Mouse (Mus musculus) G1E (cell line): ENCODE data around the gene Scfd2. TPM values are rescaled to one million over a fixed set of nuclear protein-coding genes. Genes with fewer than 3 reads are reported as not detected.

Source experiments
- ATAC-seq: 2 replicates; pipeline ENCODE4 v1.8.0; 2016; ENCODE audit warnings: mild to moderate bottlenecking; ENCODE audit not compliant: insufficient number of reproducible peaks, poor library complexity, low FRiP score, severe bottlenecking; ENCODE audit errors: extremely low read depth
- DNase-seq: peaks from one replicate; pipeline ENCODE4 v3.0.0; 2012; ENCODE audit warnings: low spot score
- H3K27me3 ChIP-seq: 2 replicates; pipeline ENCODE4 v1.6.1; 2012; ENCODE audit warnings: mild to moderate bottlenecking, low read length, inconsistent platforms; ENCODE audit not compliant: insufficient read depth
- H3K36me3 ChIP-seq: replicated peaks from 2 replicates; pipeline ENCODE3; 2012; ENCODE audit warnings: mild to moderate bottlenecking, inconsistent platforms
- H3K4me1 ChIP-seq: 2 replicates; pipeline ENCODE4 v1.6.1; 2012; ENCODE audit warnings: low read depth, low read length, inconsistent platforms, mixed read lengths; ENCODE audit not compliant: insufficient read depth
- H3K4me3 ChIP-seq: 2 replicates; pipeline ENCODE4 v1.5.1; 2012; ENCODE audit warnings: low read depth, mild to moderate bottlenecking, inconsistent platforms, low read length, moderate library complexity, mixed read lengths
- H3K9me3 ChIP-seq: replicated peaks from 2 replicates; pipeline ENCODE4 v1.6.1; 2012; ENCODE audit warnings: inconsistent platforms
- CTCF ChIP-seq: IDR thresholded peaks from 2 replicates; pipeline ENCODE4 v1.5.1; 2012; ENCODE audit warnings: low read depth, low read length, inconsistent platforms, mixed read lengths
- GATA1 ChIP-seq: IDR thresholded peaks from 2 replicates; pipeline ENCODE4 v1.6.1; 2012; ENCODE audit warnings: borderline replicate concordance, low read length, inconsistent platforms, mixed read lengths
- GATA2 ChIP-seq: IDR thresholded peaks from 2 replicates; pipeline ENCODE4 v1.6.1; 2012; ENCODE audit warnings: low read depth, low read length, inconsistent platforms, borderline replicate concordance
- POLR2AphosphoS5 ChIP-seq: IDR thresholded peaks from 2 replicates; pipeline ENCODE4 v1.6.1; 2012; ENCODE audit warnings: low read depth, low read length, inconsistent platforms; ENCODE audit not compliant: insufficient replicate concordance
- TAL1 ChIP-seq: conservative IDR thresholded peaks from 2 replicates; pipeline ENCODE4 v1.6.1; 2012; ENCODE audit warnings: low read depth, low read length, inconsistent platforms, mixed read lengths
- polyA plus RNA-seq: library from polyadenylated mRNA; stranded (reverse); fragments of >175 nt; gene quantifications from 2 replicates; pipeline ENCODE4 v1.2.3, GENCODE M21; 2012
- total RNA-seq, 2 experiments: library from RNA; stranded (forward) in 1 of 2; stranded (reverse) in 1 of 2; fragments of 200-1000 nt in 1 of 2; fragments of >200 nt in 1 of 2; fragmentation: Nextera tagmentation in 1 of 2; gene quantifications; 2 replicates each; pipeline ENCODE4 v1.2.3; 2014 to 2017

The Scfd2 gene
- total and polyA plus RNA-seq, 3 experiments = 5.1 to 12.3 (median 8.9) TPM

- Histone ChIP-seq H3K9me3 (no peaks in the 10 kb centered on the region), H3K27me3 (peaks cover 34% of the 10 kb centered on the region), H3K4me1 (peaks cover 3% of the 10 kb centered on the region; the same call in 1 of the 2 replicates), H3K4me3 (no peak overlapping the region), H3K36me3 (no peaks in the 10 kb centered on the region)
- TF ChIP-seq TAL1 = no peak
- TF ChIP-seq GATA2 = no peak
- TF ChIP-seq POLR2AphosphoS5 = no peak
- TF ChIP-seq CTCF = no peak
- TF ChIP-seq GATA1 = no peak
- ATAC-seq (no peak), DNase-seq (no peak)
Observed at GRCm38 (mm10) chr5:74164547-74164946, 367.0 kb downstream of the Scfd2 start.

- Histone ChIP-seq H3K4me3 (no peak overlapping the region), H3K27me3 (peaks cover 25% of the 10 kb centered on the region), H3K4me1 (peaks cover 3% of the 10 kb centered on the region; the same call in 1 of the 2 replicates), H3K36me3 (no peaks in the 10 kb centered on the region), H3K9me3 (no peaks in the 10 kb centered on the region)
- TF ChIP-seq POLR2AphosphoS5 (no peak), GATA2 (no peak), CTCF (no peak), TAL1 (no peak), GATA1 (no peak)
- no peak for ATAC-seq
- no peak for DNase-seq
Observed at GRCm38 (mm10) chr5:74163141-74163540, 368.4 kb downstream of the Scfd2 start.

- no peaks in the 10 kb centered on the region for H3K36me3 ChIP-seq
- TF ChIP-seq GATA1 (no peak), TAL1 (no peak), GATA2 (no peak), CTCF (no peak), POLR2AphosphoS5 (no peak)
- no peaks in the 10 kb centered on the region for H3K9me3 ChIP-seq
- peaks cover 3% of the 10 kb centered on the region; the same call in 1 of the 2 replicates for H3K4me1 ChIP-seq
- no peak overlapping the region for H3K4me3 ChIP-seq
- ATAC-seq = no peak
- DNase-seq = no peak
- peaks cover 22% of the 10 kb centered on the region for H3K27me3 ChIP-seq
Observed at GRCm38 (mm10) chr5:74162013-74162412, 369.5 kb downstream of the Scfd2 start.

DNA sequence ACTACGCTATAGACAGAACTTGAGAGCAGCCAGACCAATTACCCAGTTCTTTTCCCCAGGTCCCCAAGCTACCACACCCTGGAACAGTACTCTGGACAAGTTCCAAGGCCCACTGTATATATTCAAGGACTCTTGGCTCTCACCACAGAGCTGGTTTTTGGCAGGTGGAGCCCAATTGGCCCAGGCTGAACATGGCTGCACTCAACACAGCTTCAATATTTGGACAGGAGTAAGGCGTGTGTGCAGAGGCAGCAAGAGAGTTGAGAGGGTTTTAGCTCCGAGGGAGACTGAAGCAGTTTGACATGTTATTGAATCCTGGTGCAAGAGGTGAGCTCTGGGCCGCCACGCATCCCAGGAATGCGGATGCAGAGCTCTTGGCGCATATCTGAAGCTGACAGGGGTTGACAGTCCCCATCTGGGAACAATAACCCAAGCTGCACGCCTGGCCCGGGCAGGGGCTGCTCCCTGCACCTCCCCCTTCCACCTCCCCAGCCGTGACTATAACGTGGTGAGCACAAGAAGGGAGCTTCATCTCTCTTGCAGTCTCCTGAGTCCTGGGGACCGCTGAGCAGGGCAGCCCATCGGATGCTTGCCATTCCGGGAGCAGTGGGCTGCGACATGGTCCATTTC, 370.1 kb downstream of the Scfd2 start:
- Histone ChIP-seq H3K36me3 (no peaks in the 10 kb centered on the region), H3K27me3 (peaks cover 24% of the 10 kb centered on the region), H3K4me1 (peaks cover 3% of the 10 kb centered on the region; the same call in 1 of the 2 replicates), H3K4me3 (no peak overlapping the region), H3K9me3 (no peaks in the 10 kb centered on the region)
- no peak for DNase-seq
- ATAC-seq = no peak
- TF ChIP-seq GATA2 (no peak), POLR2AphosphoS5 (no peak), CTCF (no peak), TAL1 (no peak), GATA1 (no peak)

GRCm38 (mm10) chr5:74160349-74160748, 371.2 kb downstream of the Scfd2 start:
- TF ChIP-seq GATA2 (no peak), TAL1 (no peak), CTCF (no peak), POLR2AphosphoS5 (no peak), GATA1 (no peak)
- DNase-seq (no peak), ATAC-seq (no peak)
- H3K9me3 ChIP-seq = no peaks in the 10 kb centered on the region
- peaks cover 19% of the 10 kb centered on the region for H3K27me3 ChIP-seq
- no peak overlapping the region for H3K4me3 ChIP-seq
- peaks cover 3% of the 10 kb centered on the region; the same call in 1 of the 2 replicates for H3K4me1 ChIP-seq
- no peaks in the 10 kb centered on the region for H3K36me3 ChIP-seq

DNA sequence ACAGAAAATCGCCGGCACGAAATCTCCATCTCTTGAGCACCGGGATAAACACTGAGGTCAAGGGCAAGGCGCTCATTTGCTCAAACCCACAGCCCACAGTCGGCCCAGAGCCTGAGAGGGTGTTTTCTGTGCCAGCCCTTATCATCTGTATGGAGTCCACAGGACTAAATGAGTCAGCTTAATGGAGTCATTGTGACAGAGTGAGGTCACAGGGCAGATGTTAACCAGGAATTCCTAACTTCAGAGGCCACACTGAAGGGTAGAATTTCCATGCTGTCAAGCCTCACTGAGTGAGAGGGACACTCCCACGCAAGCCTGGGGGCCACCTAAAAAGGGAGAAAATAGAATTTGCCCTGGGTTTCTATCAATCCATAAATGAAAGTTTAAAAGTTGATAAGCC, 371.7 kb downstream of the Scfd2 start:
- no peak for ATAC-seq
- no peak overlapping the region for H3K4me3 ChIP-seq
- DNase-seq = no peak
- H3K36me3 ChIP-seq = no peaks in the 10 kb centered on the region
- H3K4me1 ChIP-seq = peaks cover 3% of the 10 kb centered on the region; the same call in 1 of the 2 replicates
- TF ChIP-seq POLR2AphosphoS5 = no peak
- TF ChIP-seq GATA2 = no peak
- no peak for TF ChIP-seq GATA1
- no peak for TF ChIP-seq CTCF
- no peak for TF ChIP-seq TAL1
- H3K9me3 ChIP-seq = no peaks in the 10 kb centered on the region
- H3K27me3 ChIP-seq = peaks cover 19% of the 10 kb centered on the region
